Mouse (Mus musculus): ENCODE measurements around the gene Olfr247.
"Not testable (repeated sequence)": the region's sequence is repeated elsewhere in the genome, so short reads cannot be mapped to it uniquely, and the experiment has no call there.

Olfr247 gene

DNA sequence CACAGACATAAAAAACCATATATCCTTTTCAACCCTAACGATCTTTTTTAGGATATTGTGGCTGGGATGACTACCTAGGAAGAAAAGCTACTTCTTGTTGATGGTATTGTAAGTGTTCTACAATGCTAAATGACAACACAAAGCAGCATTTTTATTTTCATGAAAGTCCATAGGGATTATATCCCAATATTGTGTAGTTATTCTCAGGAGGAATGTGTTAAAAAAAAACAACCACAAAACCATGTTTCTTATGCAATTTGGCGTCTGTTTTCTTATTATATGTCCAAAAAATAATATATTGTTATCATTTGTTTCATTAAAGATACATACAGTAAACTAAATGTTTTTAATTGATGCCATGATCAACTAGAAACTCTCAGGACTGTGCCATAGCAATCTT lies at the start of gene Olfr247:
Gene Olfr247, minus strand, starts transcription at position 101 of the 400 bp plus-strand sequence.
- not testable (repeated sequence) for DNase-seq

- DNase-seq: no peak
Measured at GRCm38 (mm10) chr10:130012321-130012720, 36.4 kb upstream of the Olfr247 start, which contains the start of gene Olfr820. Gene Olfr820, plus strand, starts transcription at chr10:130012621.

DNA sequence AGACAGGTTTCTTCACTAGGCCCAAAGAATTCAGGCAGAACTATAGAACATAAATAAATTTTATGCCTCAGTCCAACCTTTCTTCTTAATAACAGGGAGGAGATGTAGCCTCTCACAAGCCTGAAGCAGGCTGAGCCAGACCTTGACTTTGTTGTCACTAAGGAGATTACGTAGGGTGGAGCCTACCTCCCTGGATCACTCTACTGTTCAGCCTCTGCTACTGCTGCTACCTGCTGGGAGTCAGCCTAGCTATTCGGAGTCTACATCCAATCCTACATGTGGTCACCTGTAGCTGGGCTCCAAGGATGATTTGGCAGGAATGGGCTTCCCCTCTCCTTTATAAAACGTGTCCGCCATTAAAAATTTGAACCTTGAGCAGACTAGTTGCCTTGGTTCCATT lies 29.4 kb upstream of the Olfr247 start:
- DNase-seq: not testable (repeated sequence)

DNA sequence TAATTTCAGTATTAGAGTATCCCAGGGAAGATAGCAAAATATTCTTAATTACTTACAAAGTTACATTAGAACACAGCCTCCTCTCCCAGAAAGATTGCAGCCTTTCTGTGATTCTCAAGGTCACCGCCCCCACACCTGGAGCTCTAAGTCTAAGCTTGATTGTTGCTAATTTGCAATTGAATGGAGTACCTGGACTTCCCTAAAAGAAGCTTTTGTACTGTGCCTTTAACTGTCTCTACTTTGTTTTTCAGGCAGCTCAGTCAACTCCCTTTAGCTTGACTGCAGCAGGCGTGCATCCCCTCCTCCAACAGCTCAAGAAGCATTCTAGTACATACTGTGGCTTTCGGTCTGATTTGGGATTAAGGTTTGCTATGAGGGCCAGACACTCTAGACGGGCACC lies 28.2 kb upstream of the Olfr247 start:
- DNase-seq: not testable (repeated sequence)

DNA sequence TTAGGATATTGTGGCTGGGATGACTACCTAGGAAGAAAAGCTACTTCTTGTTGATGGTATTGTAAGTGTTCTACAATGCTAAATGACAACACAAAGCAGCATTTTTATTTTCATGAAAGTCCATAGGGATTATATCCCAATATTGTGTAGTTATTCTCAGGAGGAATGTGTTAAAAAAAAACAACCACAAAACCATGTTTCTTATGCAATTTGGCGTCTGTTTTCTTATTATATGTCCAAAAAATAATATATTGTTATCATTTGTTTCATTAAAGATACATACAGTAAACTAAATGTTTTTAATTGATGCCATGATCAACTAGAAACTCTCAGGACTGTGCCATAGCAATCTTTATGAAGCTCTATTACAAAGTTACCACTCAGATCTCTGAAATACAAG lies 9.0 kb upstream of the Olfr247 start, which contains the start of gene Gm10310:
Gene Gm10310, minus strand, starts transcription at position 101 of the 400 bp plus-strand sequence.
- DNase-seq: not testable (repeated sequence)

DNA sequence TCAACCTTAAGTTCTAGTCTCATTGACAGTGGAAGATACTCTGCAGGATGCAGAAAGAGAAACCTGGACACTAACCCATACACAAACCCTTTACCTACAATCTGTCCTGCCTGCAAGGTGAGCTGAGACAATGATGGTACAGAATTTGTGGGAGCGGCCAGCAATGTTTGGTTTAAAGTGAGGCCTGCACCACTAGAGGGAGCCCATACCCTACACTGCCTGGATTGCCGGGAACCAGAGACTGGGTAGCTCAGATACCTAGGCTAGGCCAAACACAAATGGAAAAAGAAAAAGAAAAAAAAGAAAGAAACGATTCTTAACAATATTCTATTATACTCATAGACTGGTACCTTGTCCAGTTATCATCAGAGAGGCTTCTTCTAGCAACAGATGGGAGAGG lies 5.9 kb upstream of the Olfr247 start:
- DNase-seq: not testable (repeated sequence)

- DNase-seq: not testable (repeated sequence)
Measured at GRCm38 (mm10) chr10:129972994-129973393, 2.9 kb downstream of the Olfr247 start.

- not testable (repeated sequence) for DNase-seq
Measured at GRCm38 (mm10) chr10:129967166-129967565, 8.8 kb downstream of the Olfr247 start, which contains the start of gene Olfr819. Gene Olfr819, minus strand, starts transcription at chr10:129967266.

DNA sequence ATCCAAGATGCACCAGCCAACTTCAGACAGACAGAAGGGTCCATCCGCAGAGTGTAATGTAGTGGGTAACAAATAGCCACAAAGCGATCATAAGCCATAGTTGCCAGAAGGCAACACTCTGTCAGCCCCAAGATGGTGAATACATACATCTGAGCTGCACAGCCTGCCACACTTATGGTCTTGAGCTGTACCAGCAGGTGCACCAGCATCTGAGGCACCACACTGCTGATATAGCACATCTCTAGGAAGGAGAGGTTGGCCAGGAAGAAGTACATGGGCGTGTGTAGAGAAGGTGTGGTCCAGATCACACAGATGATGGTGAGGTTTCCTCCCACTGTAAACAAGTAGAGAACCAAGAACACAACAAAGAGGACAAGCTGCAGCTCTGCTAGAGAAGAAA lies 9.7 kb downstream of the Olfr247 start:
- DNase-seq: not testable (repeated sequence)

- DNase-seq: no peak
Measured at GRCm38 (mm10) chr10:129949000-129949399, 26.9 kb downstream of the Olfr247 start, which contains the start of gene Olfr818. Gene Olfr818, minus strand, starts transcription at chr10:129949100.

Data from layer of hippocampus, adult 9-11 months (tissue).